Comparison of ENCODE assay signal across 11 mouse cellular contexts in genomic region chr5:75880088-75880684, GRCm38 (mm10).
DNase-seq lines count a peak whose midpoint lies in the region; ATAC-seq and TF ChIP-seq lines count a peak whose summit lies in the region.
"Had no signal": no experiment of that assay in that cellular context is flagged by ENCODE, and none has a peak within 500 bp of the region (broad histone marks: within the 10 kb centered on the region; RNA-seq: fewer than 3 reads in every experiment).

No protein-coding gene starts in this region.

- TF ChIP-seq RAD21 in CH12.LX (IDR thresholded peaks at IDR 0.05; ENCODE audit: low read depth, low read length): peak; percentile 4

- no peak overlapping the region for H3K4me3 ChIP-seq in CH12.LX (replicated peaks in 1 of 3; ENCODE audit: low read depth in 2 of 3, low read length in 2 of 3, poor library complexity in 1 of 3)
- H3K4me3 ChIP-seq: heart, embryonic 13.5 days had no signal

- dilution Hi-C loops in CH12.LX (cut with MboI; ENCODE audit: extremely low pct_ligation_motif_present, extremely low pct_unique_long_range_greater_than_20kb, low sequenced_read_pairs): no loop called here

- intact Hi-C loops in gastrocnemius, postnatal 14 days (cut with DNase I; ENCODE audit: low total_unique reads): no loop called here

- peak in 1 of 2 experiments; percentile 43; a peak in 2 of 4 replicates for TF ChIP-seq CTCF in CH12.LX (conservative IDR thresholded peaks at IDR 0.05 in 1 of 2, IDR thresholded peaks at IDR 0.05 in 1 of 2; ENCODE audit: low read depth in 2 of 2, low read length in 2 of 2)

- in situ Hi-C loops in CH12.LX (cut with MboI; ENCODE audit: low pct_ligation_motif_present, low pct_unique_long_range_greater_than_20kb, low sequenced_read_pairs): loop anchor here (25.0 kb wide), 1 partner anchor 107 kb away; the partner anchor contains the start of gene Kdr

- no peak overlapping the region for H3K27ac ChIP-seq in CH12.LX (ENCODE audit: insufficient read depth, low read depth)
- H3K27ac ChIP-seq: heart, embryonic 13.5 days had no signal

- peak; percentile 10 for DNase-seq in CD4-positive, CD25-positive, alpha-beta regulatory T cell, adult 2 months (ENCODE audit: low read depth, low spot score)
- peak; percentile 36 for DNase-seq in kidney, postnatal 14 days
- DNase-seq in kidney, adult 8-10 months: no peak
- peak; percentile 16 for DNase-seq in CH12.LX (ENCODE audit: extremely low read depth)
- DNase-seq in kidney, postnatal 36 days: peak; percentile 17 to 18
- DNase-seq in gastrocnemius, postnatal 14 days: no peak
- DNase-seq in layer of hippocampus, adult 9-10 months (ENCODE audit: low spot score): no peak
- DNase-seq: cerebellum, adult 9-10 months had no signal

- no peak for ATAC-seq in CD4-positive, CD25-positive, alpha-beta regulatory T cell, adult 4 months
- ATAC-seq: activated CD4-positive, CD25-positive, alpha-beta regulatory T cell, adult 4 months had no signal

- no peaks in the 10 kb centered on the region for H3K9me3 ChIP-seq in CH12.LX (replicated peaks; ENCODE audit: low read length)
- H3K9me3 ChIP-seq: heart, embryonic 13.5 days had no signal

- no peaks in the 10 kb centered on the region for H3K4me1 ChIP-seq in CH12.LX (ENCODE audit: control insufficient read depth in 1 of 2, insufficient read depth in 2 of 2)

- H3K4me2 ChIP-seq in CH12.LX (ENCODE audit: insufficient read depth, low read depth, poor library complexity, severe bottlenecking): no peak overlapping the region
- H3K4me2 ChIP-seq: heart, embryonic 13.5 days had no signal

- H3K9ac ChIP-seq in CH12.LX (ENCODE audit: insufficient read depth, low read depth): no peak overlapping the region
- H3K9ac ChIP-seq: heart, embryonic 13.5 days had no signal

- no peaks in the 10 kb centered on the region for H3K79me2 ChIP-seq in CH12.LX (replicated peaks; ENCODE audit: control insufficient read depth, extremely low read depth, insufficient read depth, poor library complexity, severe bottlenecking)

- TF ChIP-seq EP300 in CH12.LX (IDR thresholded peaks at IDR 0.05; ENCODE audit: low read length): no peak

- H3K36me3 ChIP-seq in CH12.LX (replicated peaks in 1 of 2; ENCODE audit: control insufficient read depth in 1 of 2, insufficient read depth in 1 of 2, low read length in 1 of 2): no peaks in the 10 kb centered on the region
- H3K36me3 ChIP-seq: heart, embryonic 13.5 days had no signal

- TF ChIP-seq POLR2A in CH12.LX (IDR thresholded peaks at IDR 0.05; ENCODE audit: low read depth, low read length): no peak

- H3K27me3 ChIP-seq in CH12.LX (replicated peaks): no peaks in the 10 kb centered on the region
- H3K27me3 ChIP-seq: heart, embryonic 13.5 days had no signal

TF ChIP-seq in CH12.LX, 34 proteins besides CTCF, POLR2A, EP300 and RAD21:
- TF ChIP-seq UBTF (IDR thresholded peaks at IDR 0.05; ENCODE audit: low read depth, low read length) (no peak), BHLHE40 (IDR thresholded peaks at IDR 0.05; ENCODE audit: low read depth, low read length) (no peak), JUND (conservative IDR thresholded peaks at IDR 0.05; ENCODE audit: low read depth, low read length) (no peak), TBP (conservative IDR thresholded peaks at IDR 0.05; ENCODE audit: low read depth, low read length) (no peak), RCOR1 (conservative IDR thresholded peaks at IDR 0.05; ENCODE audit: low read depth, low read length) (no peak), SIN3A (IDR thresholded peaks at IDR 0.05; ENCODE audit: low read length) (no peak), MAZ (IDR thresholded peaks at IDR 0.05; ENCODE audit: low read depth, low read length) (no peak), ZC3H11A (IDR thresholded peaks at IDR 0.05; ENCODE audit: low read depth, low read length) (no peak), MAFK (IDR thresholded peaks at IDR 0.05; ENCODE audit: insufficient replicate concordance, low read length) (no peak)
TF ChIP-seq in CH12.LX: peak in this region for 0.

Comparison
In these comparisons a context has a peak if more than half of its experiments do, and no peak if none do; other contexts are left out.
1. DNase-seq: peak in CD4-positive, CD25-positive, alpha-beta regulatory T cell, adult 2 months (single experiment), kidney, postnatal 14 days (single experiment), CH12.LX (single experiment) and kidney, postnatal 36 days (2 of 2); none in kidney, adult 8-10 months (0 of 2), gastrocnemius, postnatal 14 days (single experiment) and layer of hippocampus, adult 9-10 months (single experiment).